Mouse (Mus musculus) right cerebral cortex, adult 18-20 months (tissue): Measurements from ENCODE around the gene Gpr182.

ENCODE experiments used
- DNase-seq: peaks from one replicate; pipeline ENCODE4 v3.0.0; 2022; ENCODE audit warnings: mixed read lengths

Gene Gpr182

DNA sequence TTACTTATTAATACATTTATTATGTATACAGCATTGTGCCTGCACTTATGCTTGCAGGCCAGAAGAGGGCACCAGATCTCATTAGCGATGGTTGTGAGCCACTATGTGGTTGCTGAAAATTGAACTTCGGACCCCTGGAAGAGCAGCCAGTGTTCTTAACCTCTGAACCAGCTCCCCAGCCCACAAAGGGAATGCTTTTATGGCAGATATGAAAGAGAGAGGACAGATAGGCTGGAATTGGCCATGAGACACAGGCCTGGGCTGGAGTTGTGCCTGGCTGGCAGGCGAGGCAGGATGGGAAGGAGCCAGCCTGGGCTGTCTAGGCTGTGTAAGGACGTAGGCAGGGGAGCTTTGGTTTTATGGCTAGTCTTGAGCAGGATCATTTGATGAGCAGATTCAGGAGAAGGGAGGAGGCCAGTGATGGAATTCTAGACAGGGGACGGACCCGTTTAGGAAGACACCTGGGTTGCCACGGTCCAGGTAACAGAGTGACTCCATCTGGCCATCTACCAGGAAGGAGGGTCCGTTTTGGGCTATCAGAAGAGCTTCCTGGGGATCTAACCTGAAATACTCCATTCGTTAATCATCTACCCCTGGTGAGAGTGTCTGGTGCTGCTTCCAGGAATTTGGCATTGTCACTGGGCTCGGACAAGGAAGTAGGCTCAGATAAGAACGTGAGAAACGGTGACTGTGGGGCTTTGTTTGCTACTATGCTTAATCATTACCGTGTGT lies 13.2 kb downstream of the Gpr182 start:
- no peak for DNase-seq

DNA sequence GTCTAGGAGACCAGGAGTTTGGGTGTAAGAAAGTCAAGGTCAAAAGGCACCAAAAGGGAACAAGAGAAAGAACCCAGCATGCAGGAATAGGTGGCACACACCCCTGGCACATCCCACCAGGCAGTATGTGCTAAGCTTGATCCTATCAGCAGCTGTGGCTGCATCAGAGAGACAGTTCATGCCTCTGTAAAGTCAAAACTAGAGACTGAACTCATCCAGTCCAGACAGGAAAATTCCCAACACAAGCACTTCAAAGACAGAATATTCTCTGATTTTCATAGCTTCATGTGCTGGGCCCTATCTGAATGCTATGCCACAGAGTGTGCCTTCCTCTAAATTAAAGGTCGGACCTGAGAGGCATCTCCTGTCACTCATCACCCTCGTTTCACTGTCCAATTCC lies 14.0 kb downstream of the Gpr182 start:
- DNase-seq = no peak

DNA sequence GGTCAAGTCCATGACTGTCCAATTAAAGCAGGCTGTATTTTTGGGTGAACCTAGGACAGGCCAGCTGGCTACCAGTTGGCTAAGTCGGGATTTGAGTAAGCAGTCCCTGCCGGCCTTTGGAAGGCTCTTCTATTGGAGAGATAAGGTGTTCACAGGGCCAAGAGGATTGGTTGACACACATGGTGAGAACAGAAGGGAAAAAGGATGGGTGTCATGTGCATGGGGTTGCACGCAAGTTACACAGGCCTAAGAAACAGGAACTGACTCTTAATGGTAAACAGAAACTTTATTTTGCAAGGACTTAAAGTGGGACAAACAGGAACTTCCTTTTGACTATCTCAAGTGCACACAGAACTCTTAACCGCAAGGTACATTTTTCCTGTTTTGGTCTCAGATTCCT lies 14.6 kb downstream of the Gpr182 start:
- DNase-seq = no peak

DNA sequence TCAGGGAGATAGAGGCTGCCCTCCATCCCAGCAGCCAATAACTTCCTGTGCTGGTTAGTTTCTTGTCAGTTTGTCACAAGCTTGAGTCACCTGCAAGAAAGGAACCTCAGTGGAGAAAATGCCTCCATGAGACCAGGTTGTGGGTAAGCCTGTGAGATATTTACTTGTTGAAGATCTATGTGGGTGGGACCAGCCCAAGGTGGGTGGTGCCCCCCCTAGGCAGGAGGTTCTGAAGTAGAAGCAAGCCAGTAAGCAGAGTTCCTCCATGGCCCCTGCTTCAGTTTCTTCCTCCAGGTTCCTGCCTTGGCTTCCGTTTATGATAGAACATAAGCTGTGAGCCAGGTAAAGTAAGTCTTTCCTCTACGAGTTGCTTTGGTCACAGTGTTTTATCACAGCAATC lies 15.3 kb downstream of the Gpr182 start:
- DNase-seq = no peak

DNA sequence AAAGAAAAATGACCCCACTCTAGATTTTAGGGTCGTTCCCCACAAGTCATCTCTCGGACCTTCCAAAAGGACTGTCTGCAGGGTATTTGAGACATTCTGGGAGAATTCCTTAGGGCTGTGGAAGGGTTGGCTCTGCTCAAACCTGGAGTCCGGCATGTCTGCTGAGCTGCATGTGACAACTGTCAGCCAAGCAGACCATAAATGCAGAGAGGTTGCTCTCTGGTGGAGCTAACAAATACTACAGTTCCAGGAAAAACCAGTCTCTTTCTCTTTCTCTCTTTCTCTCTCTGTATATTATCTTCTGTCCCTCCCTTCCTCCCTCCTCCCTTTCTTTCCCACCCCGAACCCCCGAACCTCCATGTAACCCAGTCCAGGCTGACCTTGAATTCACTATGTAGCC lies 17.1 kb downstream of the Gpr182 start:
- no peak for DNase-seq

DNA sequence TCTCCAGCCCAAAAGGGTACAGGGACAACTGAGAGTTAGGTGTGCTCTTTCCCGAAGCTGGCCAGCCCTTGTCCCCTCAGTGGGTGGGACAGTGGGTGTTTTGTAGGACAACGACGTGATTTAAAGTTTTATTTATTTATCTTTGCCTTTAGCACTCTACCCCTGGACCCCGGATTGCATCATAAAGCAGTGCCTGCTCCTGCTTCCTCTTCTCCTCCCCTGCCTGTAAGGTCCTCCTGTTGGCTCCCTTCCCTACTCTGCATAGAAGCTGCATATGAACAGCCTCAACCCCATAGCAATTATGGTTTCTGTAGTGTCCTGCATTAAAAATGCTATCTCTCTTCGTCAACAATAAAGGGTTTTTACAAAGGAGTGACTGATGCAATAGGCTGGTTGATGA lies 20.1 kb downstream of the Gpr182 start:
- no peak for DNase-seq

DNA sequence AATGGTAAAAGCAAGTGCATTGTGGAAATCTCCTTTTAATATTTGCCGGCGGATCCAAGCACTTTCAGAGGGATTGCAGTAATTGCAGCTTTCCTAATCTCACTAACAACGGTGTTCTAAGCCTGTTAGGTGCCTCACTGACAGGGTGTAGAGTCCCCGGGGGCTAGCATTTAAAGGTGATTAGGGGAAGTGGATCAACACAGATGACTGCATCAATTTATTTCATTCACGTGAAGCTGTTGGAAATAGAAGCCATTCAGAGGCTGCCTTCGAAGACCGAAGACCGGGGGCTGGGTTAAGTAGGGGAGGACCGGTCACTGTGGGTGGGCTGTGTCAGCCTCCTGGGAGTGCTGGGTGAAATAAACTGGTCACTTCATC lies 20.6 kb downstream of the Gpr182 start:
- DNase-seq = no peak

DNA sequence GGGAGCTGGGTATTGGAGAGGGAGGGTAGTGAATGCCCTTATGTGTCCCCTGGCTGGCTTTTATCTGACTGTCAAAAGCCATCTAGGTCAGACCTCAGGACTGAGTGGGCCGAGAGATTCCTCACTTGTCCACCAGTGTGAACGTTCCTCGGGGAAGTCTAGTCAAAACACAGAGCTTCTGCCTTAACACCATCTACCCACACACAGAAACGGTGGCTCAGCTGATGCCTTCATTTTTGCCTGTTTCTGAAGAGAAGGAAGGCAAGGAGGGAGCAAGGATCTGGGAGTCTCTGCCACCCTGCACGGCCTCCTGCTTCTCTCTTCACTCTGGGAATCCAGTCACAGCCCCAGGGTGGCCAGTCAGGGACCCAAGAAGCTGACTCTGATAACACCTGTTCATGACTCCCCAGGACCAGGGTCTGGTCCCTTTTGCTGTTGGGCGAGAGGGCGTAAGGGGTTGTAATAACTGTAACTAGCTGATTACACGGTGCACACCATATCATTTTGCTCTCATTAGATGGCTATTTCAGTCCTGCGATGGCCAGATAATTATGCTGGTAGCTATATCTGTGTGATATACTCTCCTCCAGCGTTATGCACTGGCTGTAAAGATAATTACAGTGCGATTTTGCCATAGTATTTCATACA lies 21.1 kb downstream of the Gpr182 start:
- peak; percentile 38 for DNase-seq

DNA sequence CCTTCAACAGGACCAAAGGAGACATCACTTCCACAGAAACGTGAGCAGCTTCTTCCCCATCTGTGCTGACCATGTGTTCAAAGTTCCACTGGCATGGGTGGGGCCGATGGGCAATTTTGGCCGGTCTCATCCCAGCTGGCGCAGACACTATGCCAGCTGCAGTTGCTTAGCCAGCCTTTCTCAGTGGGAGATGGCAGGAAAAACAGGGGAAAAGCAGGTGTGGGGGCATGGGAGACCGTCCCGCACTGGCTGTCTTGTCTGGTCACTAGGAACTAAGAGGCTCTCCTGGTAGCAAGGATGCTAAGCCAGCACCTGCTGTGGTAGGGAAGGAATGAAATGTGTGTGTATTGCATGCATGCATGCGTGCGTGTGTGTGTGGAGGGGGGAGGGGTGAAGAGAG lies 23.1 kb downstream of the Gpr182 start:
- DNase-seq = no peak

DNA sequence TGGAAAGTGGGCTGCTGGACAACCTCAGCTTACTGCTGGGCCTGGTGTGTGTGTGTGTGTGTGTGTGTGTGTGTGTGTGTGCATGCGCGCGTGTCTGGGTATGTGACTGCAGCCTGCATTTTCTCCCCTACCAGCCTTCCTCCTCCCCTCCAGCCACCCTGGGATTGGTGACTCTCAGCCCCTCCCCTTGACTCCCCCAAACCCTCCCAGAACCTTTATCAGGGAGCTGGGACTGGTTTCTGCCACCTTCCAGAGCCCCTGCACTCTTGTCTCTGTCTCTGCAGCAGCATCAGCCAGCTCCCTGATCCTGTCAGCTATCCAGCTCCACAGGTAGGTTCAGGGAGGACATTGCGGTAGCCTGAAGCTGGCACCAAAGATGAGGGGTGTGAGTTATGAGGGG lies 26.4 kb downstream of the Gpr182 start:
- no peak for DNase-seq

DNA sequence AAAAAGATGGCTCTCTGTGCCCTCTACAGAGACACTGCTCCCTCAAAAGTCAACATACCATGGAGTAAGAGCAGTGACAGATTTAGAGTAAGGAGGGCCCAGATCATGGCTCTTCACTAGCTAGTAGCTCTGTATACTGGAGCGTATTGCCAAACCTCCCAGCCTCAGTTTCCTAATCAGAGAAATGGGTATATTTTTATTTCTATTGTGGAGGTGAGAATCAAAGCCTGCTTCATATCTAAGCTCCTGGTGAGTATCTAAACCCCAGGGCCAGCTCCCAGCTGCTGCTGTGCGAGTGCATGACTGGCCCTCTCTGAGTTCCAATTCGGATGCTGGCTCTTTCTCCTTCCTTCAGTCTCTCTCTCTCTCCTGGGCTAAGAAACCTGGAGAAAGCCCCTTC lies 27.4 kb downstream of the Gpr182 start, which contains the start of gene Tac2:
Gene Tac2, plus strand, starts transcription at position 301 of the 400 bp plus-strand sequence.
- no peak for DNase-seq

DNA sequence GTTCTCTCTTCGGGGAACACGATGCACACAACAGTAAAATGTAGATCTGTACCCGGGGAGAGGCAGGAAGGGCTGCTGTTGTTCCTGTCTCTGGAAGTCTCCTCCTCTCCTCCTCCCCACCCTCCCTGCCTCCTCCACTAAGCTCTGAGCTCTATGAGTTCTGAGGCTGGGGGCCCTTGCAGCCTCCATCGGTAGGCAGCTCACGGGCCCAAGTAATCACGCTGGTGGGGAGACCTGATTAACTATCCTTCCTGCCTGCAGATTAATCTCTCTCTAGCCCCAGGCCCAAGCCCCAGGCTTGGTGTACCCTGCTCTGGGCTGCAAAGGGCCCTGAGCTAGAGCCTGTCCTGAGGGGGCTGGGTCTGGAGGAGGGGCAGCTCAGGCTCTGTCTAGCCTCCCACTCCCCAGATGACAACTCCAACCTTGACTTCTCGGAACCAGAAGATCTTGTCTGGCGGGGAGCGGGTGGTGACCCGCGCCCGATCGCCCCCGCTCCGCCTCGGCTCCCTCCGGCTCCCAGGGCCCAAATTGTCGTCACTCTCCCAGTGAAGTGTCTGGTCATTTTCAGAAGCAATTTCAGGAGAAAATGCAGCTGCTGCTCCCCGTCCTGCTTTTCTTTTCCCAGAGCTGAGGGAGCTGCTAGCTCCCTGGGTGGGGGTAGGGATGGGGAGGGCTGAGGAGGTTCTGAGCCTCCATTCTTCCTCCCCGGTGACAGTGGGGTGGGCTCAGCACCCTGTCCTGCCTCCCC lies 29.7 kb downstream of the Gpr182 start:
- DNase-seq = peak; percentile 35

DNA sequence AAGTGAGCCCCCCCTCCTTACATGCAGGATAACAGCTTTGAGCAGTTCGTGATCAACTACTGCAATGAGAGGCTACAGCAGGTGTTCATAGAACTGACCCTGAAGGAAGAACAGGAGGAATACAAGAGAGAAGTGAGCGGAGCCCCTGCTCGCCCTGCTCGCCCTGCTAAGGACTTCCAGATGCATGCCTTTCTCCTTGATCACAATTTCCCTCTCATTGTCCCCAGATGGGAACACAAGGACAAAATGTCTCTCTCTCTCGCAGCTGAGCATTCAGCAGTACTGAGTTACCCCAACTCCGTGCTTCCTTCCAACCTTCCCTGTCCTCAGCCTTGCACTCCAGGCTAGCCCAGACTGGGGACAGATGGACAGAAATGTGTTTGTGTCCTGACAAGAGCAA lies 38.8 kb downstream of the Gpr182 start:
- no peak for DNase-seq

DNA sequence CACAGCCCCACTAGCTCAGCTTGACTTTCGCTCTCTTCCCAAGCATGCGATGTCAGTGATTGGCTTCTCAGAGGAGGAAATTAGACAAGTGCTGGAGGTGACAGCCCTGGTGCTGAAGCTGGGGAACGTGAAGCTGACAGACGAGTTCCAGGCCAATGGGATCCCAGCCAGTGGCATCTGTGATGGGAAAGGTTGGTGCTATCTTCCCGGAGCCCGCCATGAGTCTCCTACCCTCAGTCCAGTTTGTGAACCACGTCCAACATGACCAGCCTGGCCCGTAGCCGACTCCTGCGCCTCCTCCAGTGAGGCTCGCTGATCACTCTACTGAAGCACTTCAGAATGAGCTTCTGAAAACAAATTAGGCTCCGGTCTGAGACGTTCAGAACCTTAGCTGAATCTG lies 41.2 kb downstream of the Gpr182 start:
- DNase-seq = no peak

DNA sequence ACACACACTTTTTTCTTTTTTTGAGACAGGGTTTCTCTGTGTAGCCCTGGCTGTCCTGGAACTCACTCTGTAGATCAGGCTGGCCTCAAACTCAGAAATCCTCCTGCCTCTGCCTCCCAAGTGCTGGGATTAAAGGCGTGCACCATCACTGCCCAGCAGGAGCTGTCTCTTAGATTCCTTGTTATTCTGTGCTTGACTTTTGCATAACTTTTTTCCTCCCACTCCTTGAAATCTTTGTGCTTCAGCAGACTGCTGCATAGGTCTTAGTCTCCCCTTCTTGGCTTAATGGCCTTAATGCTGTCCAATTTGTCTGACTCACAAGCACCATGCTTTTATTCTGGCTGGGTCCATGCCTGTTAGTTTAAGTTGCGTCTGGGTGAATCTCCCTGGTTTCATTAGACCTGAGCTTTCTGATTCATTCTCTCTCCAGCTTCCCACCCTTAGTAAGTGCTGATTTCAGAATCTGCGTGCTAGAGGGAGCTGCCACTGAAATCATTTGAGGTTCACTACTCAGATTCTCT lies 42.6 kb downstream of the Gpr182 start:
- no peak for DNase-seq

DNA sequence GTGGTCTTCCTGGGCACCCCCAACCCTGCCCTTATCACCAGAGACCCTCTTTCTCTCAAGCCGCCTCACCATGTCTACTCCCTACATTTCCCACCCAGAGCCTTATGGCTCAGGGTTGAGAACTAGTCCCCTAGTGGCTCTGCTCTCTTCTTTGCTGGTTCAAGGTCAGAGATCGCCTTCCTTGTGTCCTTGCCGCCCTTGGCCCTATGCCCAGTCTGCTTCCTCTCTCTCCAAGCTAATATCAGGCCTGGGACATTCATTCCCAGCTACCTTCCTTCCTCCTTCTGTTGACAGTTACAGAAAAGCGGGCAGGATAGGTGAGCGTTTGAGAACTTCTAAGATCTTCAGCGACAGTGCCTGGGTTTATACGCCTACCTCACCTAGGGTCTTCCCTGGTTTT lies 43.8 kb downstream of the Gpr182 start:
- no peak for DNase-seq

DNA sequence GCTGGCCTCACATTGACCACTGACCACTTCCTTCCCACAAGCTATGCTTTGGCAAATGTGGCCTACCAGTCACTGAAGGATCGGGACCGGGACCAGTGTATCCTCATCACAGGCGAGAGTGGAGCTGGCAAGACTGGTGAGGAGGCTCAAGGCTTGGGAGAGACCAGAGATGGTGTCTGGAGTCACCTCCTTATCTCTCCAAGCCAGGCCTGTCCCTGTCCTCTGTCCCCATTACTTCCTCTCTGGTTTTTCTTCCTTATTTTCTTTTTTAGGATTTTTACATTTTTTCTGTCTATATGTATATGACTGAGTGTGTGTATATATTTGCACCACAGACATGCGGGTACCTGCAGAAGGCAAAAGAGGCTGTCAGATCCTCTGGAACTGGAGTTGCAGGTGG lies 45.7 kb downstream of the Gpr182 start:
- DNase-seq = no peak

DNA sequence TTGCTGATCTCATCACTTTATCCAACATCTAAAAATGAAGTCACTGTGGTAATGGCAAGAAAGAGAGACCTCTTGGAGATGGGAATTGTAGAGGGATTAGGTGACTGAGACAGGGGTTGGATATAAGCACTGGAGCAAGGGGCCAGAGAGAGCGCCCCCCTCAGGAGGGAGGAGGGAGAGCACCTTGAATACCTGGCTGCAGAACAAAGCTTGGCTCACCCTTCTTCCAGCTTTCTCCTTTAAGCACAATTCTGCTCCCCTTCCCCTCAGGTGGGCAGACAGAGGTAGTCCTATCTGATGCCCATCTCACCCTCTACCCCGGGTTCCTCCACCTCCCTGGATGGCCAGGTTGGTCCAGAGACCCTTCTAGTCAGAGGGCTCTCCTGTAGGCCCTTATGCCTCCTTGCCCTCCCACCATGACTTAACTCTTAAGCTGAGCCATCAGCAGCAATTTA lies 46.7 kb downstream of the Gpr182 start, which contains the start of gene Myo1a:
Gene Myo1a, plus strand, starts transcription at position 405 of the 455 bp plus-strand sequence.
- no peak for DNase-seq

DNA sequence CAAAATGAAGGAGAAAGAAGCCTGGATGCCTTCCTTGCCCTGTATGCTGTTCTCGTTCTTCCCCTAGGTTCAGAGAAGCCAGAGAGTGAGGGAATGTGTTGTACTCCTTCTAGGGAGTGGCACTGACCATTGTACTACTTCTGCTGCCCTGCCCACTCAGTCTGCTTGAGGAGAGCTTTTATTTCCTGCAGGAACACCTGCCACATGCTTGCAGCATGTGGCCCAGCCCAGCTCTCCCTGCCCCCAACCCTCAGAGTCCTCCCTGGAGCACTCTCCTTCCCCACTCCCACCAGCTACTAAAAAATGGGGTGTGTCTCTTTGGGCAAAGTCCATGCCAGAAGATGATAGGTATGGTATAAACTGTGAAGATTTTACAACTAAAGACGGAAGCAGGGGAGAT lies 47.2 kb downstream of the Gpr182 start:
- no peak for DNase-seq

DNA sequence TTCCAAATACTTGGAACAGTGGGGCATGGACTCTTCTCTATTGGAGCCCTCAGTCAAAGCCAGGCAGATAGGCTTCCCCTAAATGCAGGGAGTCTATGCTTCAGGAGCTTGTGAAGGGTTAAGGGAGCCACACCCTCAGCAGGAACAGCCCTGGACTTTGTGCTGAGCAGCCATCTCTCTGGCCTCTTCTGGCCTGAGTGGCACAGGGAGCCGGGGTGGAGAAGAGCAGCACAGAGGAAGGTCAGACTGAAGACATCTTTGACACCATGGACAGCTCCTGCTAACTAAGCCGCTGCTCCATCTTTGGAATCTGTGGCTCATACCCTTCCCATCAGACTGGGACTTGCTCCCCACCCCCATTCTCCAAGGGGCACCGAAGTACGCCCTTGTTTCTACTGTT lies 48.2 kb downstream of the Gpr182 start:
- DNase-seq = no peak

DNA sequence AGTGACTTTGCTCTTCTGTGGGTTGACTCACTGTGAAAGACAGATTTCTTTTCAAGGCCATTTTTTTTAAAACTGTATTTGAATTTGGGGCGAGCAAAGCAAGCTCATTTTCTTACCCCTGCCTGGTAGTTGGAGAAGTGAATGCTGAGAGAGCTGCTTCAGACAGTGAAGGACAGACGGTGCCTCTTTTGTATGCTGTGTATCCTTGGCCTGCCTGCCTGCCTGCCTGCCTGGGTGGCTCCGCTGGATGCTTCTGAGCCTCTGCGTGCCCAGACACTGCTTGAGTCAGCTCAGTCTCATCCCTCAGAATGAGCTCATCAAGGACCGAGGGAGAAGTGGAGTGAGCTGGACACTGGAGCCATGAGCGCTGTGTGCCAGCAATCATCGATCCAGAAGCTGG lies 52.6 kb downstream of the Gpr182 start:
- DNase-seq = no peak
